Mouse (Mus musculus) left cerebral cortex, adult 11 months (tissue): ENCODE measurements at regions not wholly inside any gene's neighbourhood (a gene's known extent, or its start where the extent isn't known, plus 50 kb on each side); places are given as distances from the start of the nearest gene placed in this dataset.

Experiments used
- DNase-seq: peaks from one replicate; pipeline ENCODE4 v3.0.0; 2022; ENCODE audit warnings: low spot score

GRCm38 (mm10) chrX:105346420-105346819 lies 153.2 kb upstream of the Cypt2 start:
- no peak for DNase-seq

GRCm38 (mm10) chrX:105366284-105366683 lies 133.3 kb upstream of the Cypt2 start:
- DNase-seq: no peak

GRCm38 (mm10) chrX:105367979-105368378 lies 131.6 kb upstream of the Cypt2 start:
- no peak for DNase-seq

GRCm38 (mm10) chrX:105390506-105390905 lies 109.1 kb upstream of the Cypt2 start:
- no peak for DNase-seq

GRCm38 (mm10) chrX:105391029-105391428 lies 108.5 kb upstream of the Cypt2 start:
- DNase-seq: no peak

GRCm38 (mm10) chrX:105391680-105392462 lies 107.7 kb upstream of the Cypt2 start:
- peak; percentile 80 for DNase-seq

GRCm38 (mm10) chrX:105393259-105393658 lies 106.3 kb upstream of the Cypt2 start:
- no peak for DNase-seq

- DNase-seq: no peak
These were observed 86.2 kb upstream of the Cypt2 start for GRCm38 (mm10) chrX:105413351-105413750.

GRCm38 (mm10) chrX:105420976-105421375 lies 78.6 kb upstream of the Cypt2 start:
- DNase-seq: no peak
